Mouse (Mus musculus): Measurements from ENCODE around the gene Meltf. TPM values are rescaled to one million over a fixed set of nuclear protein-coding genes. Genes with fewer than 3 reads are reported as not detected.
A peak's percentile ranks its signal among the peaks of the same experiment; 100 is the strongest.

The Meltf gene
- polyA plus RNA-seq, 2 experiments = 0.03 to 0.06 TPM

DNA sequence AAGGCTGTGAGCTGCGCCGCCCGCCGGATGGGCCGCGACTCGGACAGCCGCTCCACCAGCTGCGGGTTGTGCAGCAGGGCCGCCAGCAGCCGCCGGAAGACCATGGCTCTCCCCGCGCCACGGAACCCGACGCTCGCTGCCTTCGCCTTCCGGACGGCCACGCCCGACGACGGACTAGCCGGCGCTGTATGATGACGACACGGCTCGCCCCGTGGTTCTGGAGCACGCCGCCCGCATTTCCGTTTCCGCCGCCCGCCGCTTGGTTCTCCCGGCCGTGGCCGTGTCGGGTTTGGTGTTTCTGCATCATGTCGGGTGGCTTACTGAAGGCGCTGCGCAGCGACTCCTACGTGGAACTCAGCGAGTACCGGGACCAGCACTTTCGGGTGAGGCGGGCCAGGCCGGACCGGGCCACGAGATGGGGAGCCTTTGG lies 69.8 kb downstream of the Meltf start, which contains the start of the genes 0610012G03Rik and Ncbp2:
0610012G03Rik (minus strand) TSS at position 150 of the 430 bp plus-strand sequence.
Ncbp2 (plus strand) TSS at position 169 of the 430 bp plus-strand sequence.
- H3K9ac ChIP-seq (replicated peaks) = peak within 1 kb of the TSS; percentile 92
- peaks cover 2 to 15% of the 10 kb centered on the region in 2 experiments for H3K4me1 ChIP-seq (replicated peaks; ENCODE audit: control insufficient read depth in 2 of 2, insufficient read depth in 2 of 2, low read length in 1 of 2)
- H3K27ac ChIP-seq = peak within 1 kb of the TSS; percentile 11
- H3K27me3 ChIP-seq (ENCODE audit: control insufficient read depth, insufficient read depth, low read length) = no peaks in the 10 kb centered on the region
- no peak for TF ChIP-seq EP300 (IDR thresholded peaks at IDR 0.05; ENCODE audit: low read depth)
- TF ChIP-seq CTCF (IDR thresholded peaks at IDR 0.05; ENCODE audit: low read depth) = no peak
- H3K36me3 ChIP-seq (replicated peaks; ENCODE audit: control insufficient read depth, insufficient read depth, low read depth) = no peaks in the 10 kb centered on the region
- WGBS (ENCODE audit: insufficient replicate concordance) = under 1% methylated on average over 55 of the region's 55 CpGs
- peak; percentile 83 to 87 (median 85) for DNase-seq (ENCODE audit: low read depth in 3 of 3, low spot score in 3 of 3)
- peak; percentile 88 for ATAC-seq (ENCODE audit: insufficient read depth)
- peak within 1 kb of the TSS; percentile 70 to 95 for H3K4me3 ChIP-seq (ENCODE audit: insufficient read depth in 1 of 2, low read depth in 2 of 2, low read length in 2 of 2)
- no peaks in the 10 kb centered on the region for H3K9me3 ChIP-seq (ENCODE audit: control insufficient read depth, low read length)
- H3K4me2 ChIP-seq (ENCODE audit: low read depth) = peak within 1 kb of the TSS; percentile 96

Other genes with a start within 250 kb of the Meltf start
- gene Dlg1, start 215.4 kb upstream of the Meltf start, polyA plus RNA-seq (2012; rRNA removed) = 8.1 and 12.9 TPM in 2 replicates
- 7.3 and 8.7 TPM in 2 replicates for gene Dlg1, start 215.4 kb upstream of the Meltf start, polyA plus RNA-seq (2014; fragmentation: Nextera tagmentation; extraction: Ambion mirVana)
- 0.15 and 0.31 TPM in 2 replicates for gene Pigz, start 55.0 kb downstream of the Meltf start, polyA plus RNA-seq (2012; rRNA removed)
- gene Pigz, start 55.0 kb downstream of the Meltf start, polyA plus RNA-seq (2014; fragmentation: Nextera tagmentation; extraction: Ambion mirVana) = 0.28 and 0.34 TPM in 2 replicates
- 21.5 and 23.2 TPM in 2 replicates for gene 0610012G03Rik, start 69.7 kb downstream of the Meltf start, polyA plus RNA-seq (2012; rRNA removed)
- gene 0610012G03Rik, start 69.7 kb downstream of the Meltf start, polyA plus RNA-seq (2014; fragmentation: Nextera tagmentation; extraction: Ambion mirVana) = 42.3 and 45.3 TPM in 2 replicates
- gene Ncbp2, start 69.7 kb downstream of the Meltf start, polyA plus RNA-seq (2012; rRNA removed) = 10.7 and 25.1 TPM in 2 replicates
- gene Ncbp2, start 69.7 kb downstream of the Meltf start, polyA plus RNA-seq (2014; fragmentation: Nextera tagmentation; extraction: Ambion mirVana) = 29.0 and 31.5 TPM in 2 replicates
- 3.5 and 4.7 TPM in 2 replicates for gene Senp5, start 124.5 kb downstream of the Meltf start, polyA plus RNA-seq (2012; rRNA removed)
- gene Senp5, start 124.5 kb downstream of the Meltf start, polyA plus RNA-seq (2014; fragmentation: Nextera tagmentation; extraction: Ambion mirVana) = 2.9 and 3.4 TPM in 2 replicates
- 4.8 and 6.7 TPM in 2 replicates for gene Pak2, start 200.5 kb downstream of the Meltf start, polyA plus RNA-seq (2012; rRNA removed)
- 9.1 and 9.5 TPM in 2 replicates for gene Pak2, start 200.5 kb downstream of the Meltf start, polyA plus RNA-seq (2014; fragmentation: Nextera tagmentation; extraction: Ambion mirVana)
- gene Pigx, start 220.9 kb downstream of the Meltf start, polyA plus RNA-seq (2012; rRNA removed) = 10.5 and 13.2 TPM in 2 replicates
- gene Pigx, start 220.9 kb downstream of the Meltf start, polyA plus RNA-seq (2014; fragmentation: Nextera tagmentation; extraction: Ambion mirVana) = 25.5 and 28.8 TPM in 2 replicates
- 1.3 and 2.1 TPM in 2 replicates for gene Cep19, start 221.0 kb downstream of the Meltf start, polyA plus RNA-seq (2012; rRNA removed)
- 4.0 and 4.3 TPM in 2 replicates for gene Cep19, start 221.0 kb downstream of the Meltf start, polyA plus RNA-seq (2014; fragmentation: Nextera tagmentation; extraction: Ambion mirVana)